24 mouse cellular contexts compared by ENCODE assay signal in the genomic region with DNA sequence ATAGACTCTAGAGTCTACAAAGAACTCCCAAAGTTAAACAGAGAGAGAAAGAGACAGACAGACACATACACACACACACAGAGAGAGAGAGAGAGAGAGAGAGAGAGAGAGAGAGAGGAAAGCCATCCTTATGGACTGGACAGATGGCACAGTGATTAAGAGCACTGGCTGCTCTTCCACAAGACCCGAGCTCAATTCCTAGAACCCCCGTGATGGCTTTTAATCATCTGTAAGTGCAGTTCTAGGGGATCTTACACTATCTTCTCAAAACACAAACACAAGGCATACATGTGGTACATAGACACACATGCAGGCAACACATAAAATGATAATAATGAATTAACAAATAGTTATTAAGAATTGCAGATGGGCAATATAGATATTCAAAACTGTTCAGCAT.
DNase-seq lines count a peak whose midpoint lies in the region; ATAC-seq and TF ChIP-seq lines count a peak whose summit lies in the region.
"Had no signal": no experiment of that assay in that cellular context is flagged by ENCODE, and none has a peak within 500 bp of the region (broad histone marks: within the 10 kb centered on the region; RNA-seq: fewer than 3 reads in every experiment).

No protein-coding gene starts in this region.

- no peaks in the 10 kb centered on the region for H3K27me3 ChIP-seq in heart, embryonic 15.5 days
- H3K27me3 ChIP-seq in liver, embryonic 14.5 days (ENCODE audit: control insufficient read depth, insufficient read depth, low read length): no peaks in the 10 kb centered on the region
- H3K27me3 ChIP-seq: embryonic facial prominence, embryonic 15.5 days; heart, embryonic 13.5 days; hindbrain, embryonic 13.5 days; Patski had no signal

- 0 out of 2 replicates have a peak overlapping the region, but pooled peaks have one; percentile 32 for H3K27ac ChIP-seq in heart, embryonic 15.5 days
- H3K27ac ChIP-seq in liver, embryonic 14.5 days: no peak overlapping the region
- H3K27ac ChIP-seq: embryonic facial prominence, embryonic 15.5 days; forebrain, embryonic 10.5 days; hindbrain, embryonic 13.5 days; hindbrain, postnatal 0 days had no signal

- 53% methylated on average over 2 of the region's 2 CpGs for WGBS in heart, embryonic 15.5 days
- WGBS in liver, embryonic 14.5 days (ENCODE audit: insufficient replicate concordance): 24% methylated on average over 2 of the region's 2 CpGs

- no peak for TF ChIP-seq EP300 in liver, embryonic 14.5 days (IDR thresholded peaks at IDR 0.05; ENCODE audit: low read depth)

- no peak for TF ChIP-seq CTCF in liver, embryonic 14.5 days (IDR thresholded peaks at IDR 0.05; ENCODE audit: low read depth)

- no peak overlapping the region for H3K9ac ChIP-seq in heart, embryonic 15.5 days
- H3K9ac ChIP-seq in liver, embryonic 14.5 days (replicated peaks): no peak overlapping the region
- H3K9ac ChIP-seq: embryonic facial prominence, embryonic 15.5 days; heart, embryonic 13.5 days; hindbrain, embryonic 13.5 days had no signal

- DNase-seq in heart, adult 8-10 months (ENCODE audit: low spot score): no peak
- DNase-seq in retina, postnatal 1 day: peak; percentile 23
- DNase-seq in retina, embryonic 14.5 days (ENCODE audit: low spot score): no peak
- DNase-seq in liver, embryonic 14.5 days (ENCODE audit: low read depth in 3 of 3, low spot score in 3 of 3): peak in 1 of 3 experiments; percentile 44
- DNase-seq: adrenal gland, adult 2 months; adrenal gland, postnatal 25 days; cerebellum, adult 11 months; cerebellum, adult 8-10 months; cerebellum, postnatal 14 days; embryo, embryonic 11 days; gastrocnemius, postnatal 36 days; heart, postnatal 14 days had no signal

- ATAC-seq in heart, embryonic 15.5 days (replicated peaks; ENCODE audit: insufficient number of reproducible peaks, insufficient read depth, low FRiP score, low read depth): no peak
- peak; percentile 72 for ATAC-seq in liver, embryonic 14.5 days (ENCODE audit: insufficient read depth)
- ATAC-seq in megakaryocyte-erythroid progenitor cell, adult 5-6 weeks (replicated peaks; ENCODE audit: low FRiP score, low TSS enrichment, poor library complexity, severe bottlenecking): peak; percentile 58
- ATAC-seq in megakaryocyte, adult 5-6 weeks (ENCODE audit: poor library complexity, severe bottlenecking): no peak
- ATAC-seq in activated CD4-positive, CD25-positive, alpha-beta regulatory T cell, adult 4 months: no peak
- ATAC-seq: forebrain, embryonic 14.5 days; hindbrain, postnatal 0 days; Patski had no signal

- H3K4me1 ChIP-seq in heart, embryonic 15.5 days (replicated peaks): peaks cover 43% of the 10 kb centered on the region
- H3K4me1 ChIP-seq in liver, embryonic 14.5 days (replicated peaks; ENCODE audit: control insufficient read depth in 2 of 2, insufficient read depth in 2 of 2, low read length in 1 of 2): peaks cover 2 to 17% of the 10 kb centered on the region in 2 experiments; a peak in 3 of 4 replicates
- H3K4me1 ChIP-seq: hindbrain, embryonic 13.5 days had no signal

- H3K9me3 ChIP-seq in heart, embryonic 15.5 days (replicated peaks): no peaks in the 10 kb centered on the region
- no peaks in the 10 kb centered on the region for H3K9me3 ChIP-seq in liver, embryonic 14.5 days (ENCODE audit: control insufficient read depth, low read length)
- H3K9me3 ChIP-seq: embryonic facial prominence, embryonic 15.5 days; forebrain, embryonic 10.5 days; heart, embryonic 13.5 days; hindbrain, embryonic 13.5 days had no signal

- H3K4me3 ChIP-seq in heart, embryonic 15.5 days: no peak overlapping the region
- H3K4me3 ChIP-seq in liver, embryonic 14.5 days (ENCODE audit: insufficient read depth in 1 of 2, low read depth in 2 of 2, low read length in 2 of 2): no peak overlapping the region
- H3K4me3 ChIP-seq: embryonic facial prominence, embryonic 15.5 days; erythroblast, embryonic 14.5 days; forebrain, embryonic 10.5 days; heart, embryonic 13.5 days; hindbrain, embryonic 13.5 days had no signal

- no peak overlapping the region for H3K4me2 ChIP-seq in heart, embryonic 15.5 days
- H3K4me2 ChIP-seq in liver, embryonic 14.5 days (ENCODE audit: low read depth): peak overlapping the region; percentile 33
- H3K4me2 ChIP-seq: embryonic facial prominence, embryonic 15.5 days; heart, embryonic 13.5 days; hindbrain, embryonic 13.5 days had no signal

- H3K36me3 ChIP-seq in heart, embryonic 15.5 days: peaks cover 5% of the 10 kb centered on the region; the same call in 1 of the 2 replicates
- H3K36me3 ChIP-seq in liver, embryonic 14.5 days (replicated peaks; ENCODE audit: control insufficient read depth, insufficient read depth, low read depth): no peaks in the 10 kb centered on the region
- H3K36me3 ChIP-seq: embryonic facial prominence, embryonic 15.5 days; forebrain, embryonic 10.5 days; hindbrain, embryonic 13.5 days had no signal

Comparison
In these comparisons a context has a peak if more than half of its experiments do, and no peak if none do; other contexts are left out.
1. ATAC-seq: peak in liver, embryonic 14.5 days (single experiment) and megakaryocyte-erythroid progenitor cell, adult 5-6 weeks (single experiment); none in heart, embryonic 15.5 days (single experiment), megakaryocyte, adult 5-6 weeks (single experiment) and activated CD4-positive, CD25-positive, alpha-beta regulatory T cell, adult 4 months (single experiment).